In the genomic region with DNA sequence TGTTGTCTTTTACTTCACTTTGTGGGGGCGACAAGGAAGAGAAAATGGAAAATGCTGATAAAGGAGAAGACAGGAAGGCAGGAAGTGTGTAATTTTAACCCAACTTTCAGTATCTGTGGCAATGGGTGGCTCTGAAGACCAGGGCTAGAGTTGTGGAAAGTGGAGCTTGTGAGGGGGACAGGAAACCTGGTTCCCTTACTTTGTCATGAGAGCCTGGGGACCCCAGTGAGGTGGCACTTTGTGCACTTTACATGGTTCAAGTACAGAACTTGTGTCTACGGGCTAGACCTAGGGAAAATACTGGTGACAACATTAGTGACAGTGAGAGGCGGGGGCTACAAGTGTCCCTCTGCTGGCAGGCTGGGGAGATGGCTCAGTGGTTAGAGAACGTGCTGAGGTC, we compare ENCODE assay signal across 9 mouse cellular contexts. TPM values are rescaled to one million over a fixed set of nuclear protein-coding genes. Genes with fewer than 3 reads are reported as not detected.
DNase-seq lines count a peak whose midpoint lies in the region; ATAC-seq lines count a peak whose summit lies in the region.
"Had no signal": no experiment of that assay in that cellular context is flagged by ENCODE, and none has a peak within 500 bp of the region (broad histone marks: within the 10 kb centered on the region; RNA-seq: fewer than 3 reads in every experiment).

No protein-coding gene starts in this region.

- peaks cover 42% of the 10 kb centered on the region for H3K4me1 ChIP-seq in midbrain, embryonic 10.5 days
- H3K4me1 ChIP-seq in midbrain, embryonic 11.5 days (ENCODE audit: control insufficient read depth, insufficient read depth, low read length): peaks cover 18% of the 10 kb centered on the region
- peaks cover 27% of the 10 kb centered on the region for H3K4me1 ChIP-seq in intestine, embryonic 16.5 days (ENCODE audit: control insufficient read depth, insufficient read depth, low read length)
- H3K4me1 ChIP-seq in stomach, embryonic 15.5 days: peaks cover 22% of the 10 kb centered on the region

- 78% methylated on average over 4 of the region's 4 CpGs for WGBS in midbrain, embryonic 10.5 days
- WGBS in midbrain, embryonic 11.5 days: 69% methylated on average over 4 of the region's 4 CpGs
- 65% methylated on average over 4 of the region's 4 CpGs for WGBS in intestine, embryonic 16.5 days
- 69% methylated on average over 4 of the region's 4 CpGs for WGBS in stomach, embryonic 15.5 days

- H3K36me3 ChIP-seq in midbrain, embryonic 10.5 days: peaks cover 50% of the 10 kb centered on the region
- H3K36me3 ChIP-seq in midbrain, embryonic 11.5 days (ENCODE audit: control insufficient read depth, insufficient read depth, low read length): peaks cover 32% of the 10 kb centered on the region
- H3K36me3 ChIP-seq in intestine, embryonic 16.5 days (ENCODE audit: control insufficient read depth, insufficient read depth, low read length): peaks cover 4% of the 10 kb centered on the region; the same call in 1 of the 2 replicates
- peaks cover 20% of the 10 kb centered on the region; the same call in 1 of the 2 replicates for H3K36me3 ChIP-seq in stomach, embryonic 15.5 days

- 0 out of 2 replicates have a peak, but pooled peaks cover 6% of the 10 kb centered on the region for H3K9me3 ChIP-seq in midbrain, embryonic 10.5 days (replicated peaks)
- no peaks in the 10 kb centered on the region; the same call in 1 of the 2 replicates for H3K9me3 ChIP-seq in midbrain, embryonic 11.5 days (ENCODE audit: control insufficient read depth, low read length)
- H3K9me3 ChIP-seq in intestine, embryonic 16.5 days (ENCODE audit: control insufficient read depth, low read length): no peaks in the 10 kb centered on the region
- no peaks in the 10 kb centered on the region for H3K9me3 ChIP-seq in stomach, embryonic 15.5 days

- peak; percentile 93 for DNase-seq in heart, adult 11 months
- DNase-seq in heart, postnatal 25 days (ENCODE audit: low spot score): no peak
- DNase-seq in midbrain, embryonic 10.5 days (ENCODE audit: low spot score): no peak
- DNase-seq in midbrain, embryonic 11.5 days (ENCODE audit: low spot score, missing footprints): no peak
- DNase-seq in spleen, postnatal 10 days (ENCODE audit: low spot score in 2 of 2): no peak
- no peak for DNase-seq in right cerebral cortex, postnatal 10 days (ENCODE audit: low spot score in 2 of 2)
- DNase-seq: layer of hippocampus, postnatal 36 days had no signal

- peak overlapping the region; percentile 80 for H3K27ac ChIP-seq in midbrain, embryonic 10.5 days (replicated peaks)
- H3K27ac ChIP-seq in midbrain, embryonic 11.5 days (ENCODE audit: low read depth, low read length): no peak overlapping the region
- H3K27ac ChIP-seq in intestine, embryonic 16.5 days (ENCODE audit: low read length): peak overlapping the region; percentile 95
- H3K27ac ChIP-seq in stomach, embryonic 15.5 days: peak overlapping the region; percentile 94

- H3K4me2 ChIP-seq in midbrain, embryonic 11.5 days: no peak overlapping the region
- H3K4me2 ChIP-seq in intestine, embryonic 16.5 days (ENCODE audit: low read depth, low read length): no peak overlapping the region
- no peak overlapping the region for H3K4me2 ChIP-seq in stomach, embryonic 15.5 days

- H3K27me3 ChIP-seq in midbrain, embryonic 10.5 days (ENCODE audit: low read depth, poor library complexity, severe bottlenecking): no peaks in the 10 kb centered on the region
- no peaks in the 10 kb centered on the region for H3K27me3 ChIP-seq in midbrain, embryonic 11.5 days (ENCODE audit: control insufficient read depth, insufficient read depth, low read length)
- H3K27me3 ChIP-seq in intestine, embryonic 16.5 days (replicated peaks; ENCODE audit: control insufficient read depth, insufficient read depth, low read length): no peaks in the 10 kb centered on the region
- no peaks in the 10 kb centered on the region for H3K27me3 ChIP-seq in stomach, embryonic 15.5 days (replicated peaks)

- ATAC-seq in midbrain, embryonic 11.5 days (ENCODE audit: low FRiP score): no peak
- no peak for ATAC-seq in intestine, embryonic 16.5 days
- ATAC-seq in stomach, embryonic 15.5 days (ENCODE audit: insufficient read depth, low FRiP score, low read depth): no peak

- H3K4me3 ChIP-seq in midbrain, embryonic 10.5 days: 0 out of 2 replicates have a peak overlapping the region, but pooled peaks have one; percentile 48
- no peak overlapping the region for H3K4me3 ChIP-seq in midbrain, embryonic 11.5 days (ENCODE audit: low read depth, low read length)
- H3K4me3 ChIP-seq in intestine, embryonic 16.5 days (ENCODE audit: low read length): no peak overlapping the region
- H3K4me3 ChIP-seq in stomach, embryonic 15.5 days (replicated peaks): no peak overlapping the region

- intact Hi-C loops in heart, postnatal 25 days (cut with DNase I): no loop called here

- H3K9ac ChIP-seq in midbrain, embryonic 11.5 days (ENCODE audit: low read length): no peak overlapping the region
- H3K9ac ChIP-seq in intestine, embryonic 16.5 days (ENCODE audit: low read depth, low read length): no peak overlapping the region
- H3K9ac ChIP-seq in stomach, embryonic 15.5 days: no peak overlapping the region

RNA-seq across cellular contexts. Expression of a gene that starts 8.8 kb away (rescaled TPM):
- 10 to 100 TPM; 76.4 to 89.1 TPM for total RNA-seq in heart, postnatal 25 days (2021)
- 66.8 and 69.0 TPM in 2 replicates for polyA plus RNA-seq in midbrain, embryonic 10.5 days (2016; fragmentation: Nextera tagmentation; extraction: Ambion mirVana)
- polyA plus RNA-seq in midbrain, embryonic 11.5 days (2014; fragmentation: Nextera tagmentation; extraction: Ambion mirVana): 62.9 and 70.7 TPM in 2 replicates
- polyA plus RNA-seq in intestine, embryonic 16.5 days (2015; fragmentation: Nextera tagmentation; extraction: Ambion mirVana): 17.3 and 17.7 TPM in 2 replicates
- 30.9 and 33.2 TPM in 2 replicates for polyA plus RNA-seq in stomach, embryonic 15.5 days (2015; fragmentation: Nextera tagmentation; extraction: Ambion mirVana)

RNA-seq across cellular contexts. Expression of a gene that starts 57.9 kb away (rescaled TPM):
- 10 to 100 TPM; 74.2 to 92.2 TPM for total RNA-seq in heart, postnatal 25 days (2021)
- 366 and 378 TPM in 2 replicates for polyA plus RNA-seq in midbrain, embryonic 10.5 days (2016; fragmentation: Nextera tagmentation; extraction: Ambion mirVana)
- 149 and 151 TPM in 2 replicates for polyA plus RNA-seq in midbrain, embryonic 11.5 days (2014; fragmentation: Nextera tagmentation; extraction: Ambion mirVana)
- 140 and 150 TPM in 2 replicates for polyA plus RNA-seq in intestine, embryonic 16.5 days (2015; fragmentation: Nextera tagmentation; extraction: Ambion mirVana)
- 159 and 180 TPM in 2 replicates for polyA plus RNA-seq in stomach, embryonic 15.5 days (2015; fragmentation: Nextera tagmentation; extraction: Ambion mirVana)
